13 mouse cellular contexts compared by ENCODE assay signal in the genomic region with DNA sequence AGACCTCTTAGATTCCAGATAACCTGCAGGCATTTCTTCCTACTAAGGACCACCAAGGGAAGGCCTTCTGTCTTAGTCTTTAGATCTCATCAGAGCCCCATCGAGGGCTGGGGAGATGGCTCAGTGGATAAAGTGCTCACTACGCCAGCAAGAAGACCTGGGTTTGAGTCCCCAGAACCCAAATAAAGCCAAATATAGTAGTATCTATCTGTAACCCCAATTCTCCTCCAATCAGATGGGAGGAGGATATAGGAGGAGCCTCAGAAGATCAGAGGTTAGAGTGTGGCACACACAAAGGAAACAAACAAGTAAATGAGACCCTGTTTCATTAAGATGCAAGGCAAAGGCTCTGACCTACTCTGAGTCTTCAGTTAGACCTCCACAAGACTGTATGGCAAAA. TPM values are rescaled to one million over a fixed set of nuclear protein-coding genes. Genes with fewer than 3 reads are reported as not detected.
DNase-seq lines count a peak whose midpoint lies in the region; ATAC-seq and TF ChIP-seq lines count a peak whose summit lies in the region.
"Had no signal": no experiment of that assay in that cellular context is flagged by ENCODE, and none has a peak within 500 bp of the region (broad histone marks: within the 10 kb centered on the region; RNA-seq: fewer than 3 reads in every experiment).

No protein-coding gene starts in this region.

- no peaks in the 10 kb centered on the region for H3K36me3 ChIP-seq in hindbrain, embryonic 15.5 days
- H3K36me3 ChIP-seq in hindbrain, embryonic 16.5 days (ENCODE audit: control insufficient read depth, insufficient read depth, low read length) = no peaks in the 10 kb centered on the region
- no peaks in the 10 kb centered on the region; the same call in 1 of the 2 replicates for H3K36me3 ChIP-seq in ES-E14 (ENCODE audit: control insufficient read depth, insufficient read depth, low read length, poor library complexity, severe bottlenecking)
- H3K36me3 ChIP-seq in stomach, embryonic 14.5 days (ENCODE audit: control insufficient read depth, insufficient read depth, low read length) = no peaks in the 10 kb centered on the region
- H3K36me3 ChIP-seq in intestine, embryonic 16.5 days (ENCODE audit: control insufficient read depth, insufficient read depth, low read length) = no peaks in the 10 kb centered on the region
- H3K36me3 ChIP-seq: hindbrain, embryonic 12.5 days; lung, embryonic 15.5 days had no signal

- H3K4me2 ChIP-seq in hindbrain, embryonic 15.5 days = no peak overlapping the region
- H3K4me2 ChIP-seq in hindbrain, embryonic 16.5 days (ENCODE audit: low read length) = no peak overlapping the region
- no peak overlapping the region for H3K4me2 ChIP-seq in stomach, embryonic 14.5 days (replicated peaks; ENCODE audit: low read depth, low read length)
- H3K4me2 ChIP-seq in intestine, embryonic 16.5 days (ENCODE audit: low read depth, low read length) = no peak overlapping the region
- H3K4me2 ChIP-seq: hindbrain, embryonic 12.5 days; lung, embryonic 15.5 days had no signal

- 0 out of 2 replicates have a peak overlapping the region, but pooled peaks have one; percentile 26 for H3K27ac ChIP-seq in hindbrain, embryonic 15.5 days (replicated peaks)
- no peak overlapping the region for H3K27ac ChIP-seq in hindbrain, embryonic 16.5 days (ENCODE audit: low read depth, low read length)
- peak overlapping the region; percentile 9; the same call in 1 of the 2 replicates for H3K27ac ChIP-seq in ES-E14 (ENCODE audit: insufficient read depth, low read depth, low read length, poor library complexity, severe bottlenecking)
- peak overlapping the region; percentile 66; the same call in 1 of the 2 replicates for H3K27ac ChIP-seq in stomach, embryonic 14.5 days (ENCODE audit: low read length)
- no peak overlapping the region for H3K27ac ChIP-seq in intestine, embryonic 16.5 days (ENCODE audit: low read length)
- H3K27ac ChIP-seq: hindbrain, embryonic 12.5 days; lung, embryonic 15.5 days had no signal

- no peaks in the 10 kb centered on the region for H3K9me3 ChIP-seq in hindbrain, embryonic 15.5 days
- no peaks in the 10 kb centered on the region for H3K9me3 ChIP-seq in hindbrain, embryonic 16.5 days (ENCODE audit: control insufficient read depth, low read length)
- H3K9me3 ChIP-seq in ES-E14 (ENCODE audit: control insufficient read depth, insufficient read depth, low read depth, low read length) = no peaks in the 10 kb centered on the region
- H3K9me3 ChIP-seq in stomach, embryonic 14.5 days (ENCODE audit: control insufficient read depth, low read depth, low read length) = no peaks in the 10 kb centered on the region
- no peaks in the 10 kb centered on the region for H3K9me3 ChIP-seq in intestine, embryonic 16.5 days (ENCODE audit: control insufficient read depth, low read length)
- H3K9me3 ChIP-seq: hindbrain, embryonic 12.5 days; lung, embryonic 15.5 days had no signal

- ATAC-seq in hindbrain, embryonic 15.5 days (ENCODE audit: low FRiP score, low read depth) = no peak
- no peak for ATAC-seq in hindbrain, embryonic 16.5 days
- peak; percentile 33 for ATAC-seq in inflammation-experienced regulatory T-cells, adult 6 months
- ATAC-seq in stomach, embryonic 14.5 days (ENCODE audit: insufficient number of reproducible peaks, insufficient read depth, low FRiP score, low read depth) = no peak
- ATAC-seq in intestine, embryonic 16.5 days = no peak
- no peak for ATAC-seq in megakaryocyte, adult 5-6 weeks (ENCODE audit: poor library complexity, severe bottlenecking)
- ATAC-seq: forebrain, embryonic 14.5 days had no signal

- peaks cover 49% of the 10 kb centered on the region for H3K4me1 ChIP-seq in hindbrain, embryonic 15.5 days (replicated peaks)
- H3K4me1 ChIP-seq in hindbrain, embryonic 16.5 days (ENCODE audit: control insufficient read depth, insufficient read depth, low read depth, low read length) = peaks cover 25% of the 10 kb centered on the region
- peaks cover 2 to 51% of the 10 kb centered on the region in 2 experiments; a peak in 3 of 4 replicates for H3K4me1 ChIP-seq in ES-E14 (ENCODE audit: control insufficient read depth in 2 of 2, insufficient read depth in 2 of 2, low read length in 2 of 2, poor library complexity in 1 of 2)
- peaks cover 20% of the 10 kb centered on the region for H3K4me1 ChIP-seq in stomach, embryonic 14.5 days (ENCODE audit: control insufficient read depth, insufficient read depth, low read length)
- H3K4me1 ChIP-seq in intestine, embryonic 16.5 days (ENCODE audit: control insufficient read depth, insufficient read depth, low read length) = peaks cover 13% of the 10 kb centered on the region

- 88% methylated on average over 2 of the region's 2 CpGs for WGBS in hindbrain, embryonic 15.5 days
- 83% methylated on average over 2 of the region's 2 CpGs for WGBS in hindbrain, embryonic 16.5 days
- 67% methylated on average over 2 of the region's 2 CpGs for WGBS in stomach, embryonic 14.5 days
- WGBS in intestine, embryonic 16.5 days = 62% methylated on average over 2 of the region's 2 CpGs

- in situ Hi-C loops in ES-E14 (cut with MboI; ENCODE audit: low sequenced_read_pairs in 2 of 2, unreplicated experiment in 2 of 2) = no loop called here

- no peaks in the 10 kb centered on the region for H3K27me3 ChIP-seq in hindbrain, embryonic 15.5 days
- no peaks in the 10 kb centered on the region for H3K27me3 ChIP-seq in hindbrain, embryonic 16.5 days (replicated peaks; ENCODE audit: control insufficient read depth, insufficient read depth, low read length)
- H3K27me3 ChIP-seq in stomach, embryonic 14.5 days (ENCODE audit: control insufficient read depth, insufficient read depth, low read length) = no peaks in the 10 kb centered on the region
- H3K27me3 ChIP-seq in intestine, embryonic 16.5 days (replicated peaks; ENCODE audit: control insufficient read depth, insufficient read depth, low read length) = no peaks in the 10 kb centered on the region
- H3K27me3 ChIP-seq: hindbrain, embryonic 12.5 days; lung, embryonic 15.5 days had no signal

- no peak overlapping the region for H3K4me3 ChIP-seq in hindbrain, embryonic 15.5 days
- no peak overlapping the region for H3K4me3 ChIP-seq in hindbrain, embryonic 16.5 days (ENCODE audit: low read length)
- no peak overlapping the region for H3K4me3 ChIP-seq in ES-E14 (ENCODE audit: insufficient read depth in 1 of 2, low read depth in 1 of 2, low read length in 2 of 2, poor library complexity in 1 of 2, severe bottlenecking in 1 of 2)
- no peak overlapping the region for H3K4me3 ChIP-seq in stomach, embryonic 14.5 days (ENCODE audit: low read depth, low read length)
- no peak overlapping the region for H3K4me3 ChIP-seq in intestine, embryonic 16.5 days (ENCODE audit: low read length)
- H3K4me3 ChIP-seq: hindbrain, embryonic 12.5 days; lung, embryonic 15.5 days had no signal

- H3K9ac ChIP-seq in hindbrain, embryonic 15.5 days = no peak overlapping the region
- H3K9ac ChIP-seq in hindbrain, embryonic 16.5 days (ENCODE audit: low read depth, low read length) = no peak overlapping the region
- no peak overlapping the region for H3K9ac ChIP-seq in ES-E14 (ENCODE audit: insufficient read depth, low read depth, low read length, poor library complexity, severe bottlenecking)
- H3K9ac ChIP-seq in stomach, embryonic 14.5 days (replicated peaks; ENCODE audit: low read depth, low read length) = no peak overlapping the region
- no peak overlapping the region for H3K9ac ChIP-seq in intestine, embryonic 16.5 days (ENCODE audit: low read depth, low read length)
- H3K9ac ChIP-seq: hindbrain, embryonic 12.5 days; lung, embryonic 15.5 days had no signal

- no peak for DNase-seq in ES-E14 (ENCODE audit: low read depth, low spot score)
- DNase-seq: adrenal gland, postnatal 10 days; left cerebral cortex, postnatal 4 days; right cerebral cortex, postnatal 25 days had no signal

TF ChIP-seq in ES-E14, 5 proteins besides CTCF, POLR2A, EP300 and RAD21:
- TF ChIP-seq HCFC1 (IDR thresholded peaks at IDR 0.05; ENCODE audit: borderline replicate concordance, insufficient read depth, low read length) (no peak), ZNF384 (IDR thresholded peaks at IDR 0.05; ENCODE audit: low read depth, low read length) (no peak), MAFK (IDR thresholded peaks at IDR 0.05; ENCODE audit: insufficient read depth, low read depth, low read length) (no peak), ZC3H11A (IDR thresholded peaks at IDR 0.05; ENCODE audit: borderline replicate concordance, low read depth, low read length) (no peak), CHD2 (IDR thresholded peaks at IDR 0.05; ENCODE audit: low read depth, low read length) (no peak)

RNA-seq across cellular contexts. Expression of a gene that starts 36.4 kb away (rescaled TPM):
- polyA plus RNA-seq in hindbrain, embryonic 15.5 days (2015; fragmentation: Nextera tagmentation; extraction: Ambion mirVana) = 14.3 and 14.8 TPM in 2 replicates
- 14.3 and 17.9 TPM in 2 replicates for polyA plus RNA-seq in hindbrain, embryonic 16.5 days (2015; fragmentation: Nextera tagmentation; extraction: Ambion mirVana)
- total RNA-seq in ES-E14 (2012; rRNA removed) = 25.1 and 33.4 TPM in 2 replicates
- polyA plus RNA-seq in inflammation-experienced regulatory T-cells, adult 6 months (2017; shearing (Covaris generic)) = 100 to 1,000 TPM; 111 to 154 (median 126) TPM
- polyA plus RNA-seq in stomach, embryonic 14.5 days (2014; fragmentation: Nextera tagmentation; extraction: Ambion mirVana) = 9.0 and 10.2 TPM in 2 replicates
- 5.7 and 5.9 TPM in 2 replicates for polyA plus RNA-seq in intestine, embryonic 16.5 days (2015; fragmentation: Nextera tagmentation; extraction: Ambion mirVana)
- 99.8 and 110 TPM in 2 replicates for total RNA-seq in megakaryocyte, adult 5-6 weeks (2015)
- 54.1 and 66.6 TPM in 2 replicates for total RNA-seq in megakaryocyte, adult 5-6 weeks (2017)

Comparison
In these comparisons a context has a peak if more than half of its experiments do, and no peak if none do; other contexts are left out.
1. H3K27ac ChIP-seq: peak in hindbrain, embryonic 15.5 days (single experiment), ES-E14 (single experiment) and stomach, embryonic 14.5 days (single experiment); none in hindbrain, embryonic 16.5 days (single experiment) and intestine, embryonic 16.5 days (single experiment).